Mouse (Mus musculus) liver, postnatal 0 days (tissue): Measurements from ENCODE around the gene Zmat5.

Experiments used
- CTCF ChIP-seq: sonication (generic); IDR thresholded peaks from 2 replicates; pipeline ENCODE4 v1.5.1; 2016; ENCODE audit warnings: antibody characterized with exemption, low read depth
- EP300 ChIP-seq: IDR thresholded peaks from 2 replicates; pipeline ENCODE4 v1.6.1; 2016; ENCODE audit warnings: antibody characterized with exemption, low read depth, mild to moderate bottlenecking

DNA sequence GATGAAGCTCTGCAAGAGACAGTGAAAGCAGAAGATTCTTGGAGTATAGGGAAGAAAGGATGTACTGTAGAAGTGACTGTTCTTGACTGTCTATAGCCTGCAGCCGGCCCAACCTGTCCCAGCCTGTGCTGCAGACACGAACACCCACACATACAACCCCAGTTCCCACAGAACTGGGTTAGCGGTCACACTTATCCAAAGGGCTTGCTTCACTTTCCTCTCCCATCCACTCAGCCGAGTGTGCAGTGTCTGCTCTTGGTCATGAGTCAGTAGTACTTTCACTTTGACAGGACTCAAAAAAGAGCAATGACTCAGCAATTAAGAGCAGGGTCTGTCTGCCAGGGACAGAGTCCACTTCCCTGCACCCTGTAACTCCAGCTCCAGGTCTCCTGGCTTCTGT is 43.2 kb upstream of the Zmat5 start:
- TF ChIP-seq CTCF = no peak
- TF ChIP-seq EP300 = no peak
